Mouse (Mus musculus) right cerebral cortex, postnatal 4 days (tissue): ENCODE results near the gene Zfp668.
A peak's percentile ranks its signal among the peaks of the same experiment; 100 is the strongest.
"Not testable (repeated sequence)": the region's sequence is repeated elsewhere in the genome, so short reads cannot be mapped to it uniquely, and the experiment has no call there.

Experiments
- DNase-seq: peaks from one replicate; pipeline ENCODE4 v3.0.0-alpha.2; 2022

Zfp668 gene

GRCm38 (mm10) chr7:127840886-127841285 is 35.7 kb downstream of the Zfp668 start:
- DNase-seq: peak; percentile 42

GRCm38 (mm10) chr7:127840031-127840430 is 36.6 kb downstream of the Zfp668 start:
- not testable (repeated sequence) for DNase-seq

GRCm38 (mm10) chr7:127837878-127838277 is 38.8 kb downstream of the Zfp668 start:
- DNase-seq: not testable (repeated sequence)

GRCm38 (mm10) chr7:127837473-127837872 is 39.2 kb downstream of the Zfp668 start:
- DNase-seq: no peak

GRCm38 (mm10) chr7:127835550-127835949 is 41.1 kb downstream of the Zfp668 start:
- DNase-seq: no peak

GRCm38 (mm10) chr7:127824176-127824871 is 52.3 kb downstream of the Zfp668 start, which contains the start of the genes Stx4a and Stx1b:
Stx4a (plus strand) TSS chr7:127824294.
Stx1b (minus strand) TSS chr7:127824549.
- DNase-seq: peak; percentile 94

GRCm38 (mm10) chr7:127823236-127824171 is 53.1 kb downstream of the Zfp668 start:
- no peak for DNase-seq

GRCm38 (mm10) chr7:127822494-127822893 is 54.1 kb downstream of the Zfp668 start:
- DNase-seq: no peak

GRCm38 (mm10) chr7:127820836-127821509 is 55.7 kb downstream of the Zfp668 start:
- no peak for DNase-seq

- DNase-seq: no peak
These were observed 58.9 kb downstream of the Zfp668 start for GRCm38 (mm10) chr7:127817776-127818175.

GRCm38 (mm10) chr7:127817053-127817452 is 59.6 kb downstream of the Zfp668 start:
- DNase-seq: no peak

- no peak for DNase-seq
These were observed 60.4 kb downstream of the Zfp668 start for GRCm38 (mm10) chr7:127815954-127816821.

GRCm38 (mm10) chr7:127815116-127815665 is 61.4 kb downstream of the Zfp668 start:
- no peak for DNase-seq

- peak; percentile 66 for DNase-seq
These were observed 62.2 kb downstream of the Zfp668 start for GRCm38 (mm10) chr7:127814241-127814921.

GRCm38 (mm10) chr7:127813821-127814220 is 62.8 kb downstream of the Zfp668 start:
- no peak for DNase-seq
